Comparison of ENCODE assay signal across 9 mouse cellular contexts in the genomic region with DNA sequence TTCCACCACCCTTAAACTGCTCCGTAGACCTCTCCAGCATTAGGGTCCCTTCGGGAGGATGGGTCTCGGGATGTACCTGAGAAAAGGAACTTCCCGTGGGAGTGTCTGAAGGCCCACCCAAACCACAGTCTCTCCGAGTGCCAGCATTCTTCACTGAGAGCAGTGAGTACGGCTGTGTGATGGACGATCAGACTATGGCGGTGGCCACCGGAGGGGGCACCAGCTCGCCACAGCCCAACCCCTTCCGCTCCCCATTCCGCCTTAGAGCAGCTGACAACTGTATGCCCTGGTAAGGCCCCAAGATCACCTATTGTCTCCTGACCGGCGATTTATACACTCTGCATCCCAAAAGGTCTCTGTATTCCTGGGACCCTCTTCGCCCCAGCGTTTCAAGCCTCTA. TPM values are rescaled to one million over a fixed set of nuclear protein-coding genes. Genes with fewer than 3 reads are reported as not detected.
DNase-seq lines count a peak whose midpoint lies in the region; ATAC-seq and TF ChIP-seq lines count a peak whose summit lies in the region.
"Had no signal": no experiment of that assay in that cellular context is flagged by ENCODE, and none has a peak within 500 bp of the region (broad histone marks: within the 10 kb centered on the region; RNA-seq: fewer than 3 reads in every experiment).

No protein-coding gene starts in this region.

- no peaks in the 10 kb centered on the region for H3K36me3 ChIP-seq in liver, embryonic 12.5 days
- no peaks in the 10 kb centered on the region for H3K36me3 ChIP-seq in forebrain, embryonic 12.5 days (replicated peaks)
- no peaks in the 10 kb centered on the region for H3K36me3 ChIP-seq in limb, embryonic 12.5 days
- H3K36me3 ChIP-seq in stomach, embryonic 15.5 days: no peaks in the 10 kb centered on the region
- H3K36me3 ChIP-seq in thymus, adult 2 months (ENCODE audit: control insufficient read depth, insufficient read depth, low read length): no peaks in the 10 kb centered on the region

- WGBS in liver, embryonic 12.5 days (ENCODE audit: insufficient replicate concordance): 24% methylated on average over 16 of the region's 16 CpGs
- WGBS in forebrain, embryonic 12.5 days: 23% methylated on average over 16 of the region's 16 CpGs
- 27% methylated on average over 16 of the region's 16 CpGs for WGBS in limb, embryonic 12.5 days
- 38% methylated on average over 16 of the region's 16 CpGs for WGBS in stomach, embryonic 15.5 days
- WGBS in thymus, adult 2 months: 58% methylated on average over 16 of the region's 16 CpGs

- H3K4me2 ChIP-seq in liver, embryonic 12.5 days: peak overlapping the region; percentile 24; the same call in 1 of the 2 replicates
- peak overlapping the region; percentile 46 for H3K4me2 ChIP-seq in forebrain, embryonic 12.5 days
- peak overlapping the region; percentile 53 for H3K4me2 ChIP-seq in limb, embryonic 12.5 days
- H3K4me2 ChIP-seq in stomach, embryonic 15.5 days: peak overlapping the region; percentile 72

- peaks cover 78% of the 10 kb centered on the region for H3K27me3 ChIP-seq in liver, embryonic 12.5 days (replicated peaks)
- peaks cover 71% of the 10 kb centered on the region for H3K27me3 ChIP-seq in forebrain, embryonic 12.5 days
- H3K27me3 ChIP-seq in limb, embryonic 12.5 days: peaks cover 70% of the 10 kb centered on the region
- no peaks in the 10 kb centered on the region for H3K27me3 ChIP-seq in stomach, embryonic 15.5 days (replicated peaks)
- H3K27me3 ChIP-seq in thymus, adult 2 months (ENCODE audit: control insufficient read depth, insufficient read depth, low read length): no peaks in the 10 kb centered on the region; the same call in 1 of the 2 replicates

- TF ChIP-seq CTCF in thymus, adult 2 months (IDR thresholded peaks at IDR 0.05; ENCODE audit: borderline replicate concordance, control insufficient read depth, extremely low read depth, insufficient read depth, low read length, poor library complexity): no peak

- ATAC-seq in liver, embryonic 12.5 days: no peak
- no peak for ATAC-seq in forebrain, embryonic 12.5 days (ENCODE audit: low FRiP score)
- ATAC-seq in limb, embryonic 12.5 days (ENCODE audit: insufficient number of reproducible peaks, insufficient read depth, low FRiP score, low TSS enrichment, low read depth): no peak
- ATAC-seq in stomach, embryonic 15.5 days (ENCODE audit: insufficient read depth, low FRiP score, low read depth): no peak
- no peak for ATAC-seq in megakaryocyte-erythroid progenitor cell, adult 5-6 weeks (replicated peaks; ENCODE audit: low FRiP score, low TSS enrichment, poor library complexity, severe bottlenecking)

- 0 out of 2 replicates have a peak, but pooled peaks cover 3% of the 10 kb centered on the region for H3K9me3 ChIP-seq in liver, embryonic 12.5 days (replicated peaks)
- H3K9me3 ChIP-seq in forebrain, embryonic 12.5 days: no peaks in the 10 kb centered on the region
- no peaks in the 10 kb centered on the region for H3K9me3 ChIP-seq in limb, embryonic 12.5 days
- H3K9me3 ChIP-seq in stomach, embryonic 15.5 days: no peaks in the 10 kb centered on the region

- no peak overlapping the region for H3K27ac ChIP-seq in liver, embryonic 12.5 days
- no peak overlapping the region for H3K27ac ChIP-seq in forebrain, embryonic 12.5 days
- H3K27ac ChIP-seq in limb, embryonic 12.5 days: no peak overlapping the region
- H3K27ac ChIP-seq in stomach, embryonic 15.5 days: no peak overlapping the region
- H3K27ac ChIP-seq in thymus, adult 2 months (ENCODE audit: control insufficient read depth, insufficient read depth, low read length): no peak overlapping the region

- DNase-seq in liver: no peak
- no peak for DNase-seq in thymus, adult 2 months
- no peak for DNase-seq in left cerebral cortex, adult 11 months (ENCODE audit: low spot score)

- no peak overlapping the region for H3K9ac ChIP-seq in liver, embryonic 12.5 days
- H3K9ac ChIP-seq in forebrain, embryonic 12.5 days: peak overlapping the region; percentile 36; the same call in 1 of the 2 replicates
- peak overlapping the region; percentile 52; the same call in 1 of the 2 replicates for H3K9ac ChIP-seq in limb, embryonic 12.5 days (replicated peaks)
- H3K9ac ChIP-seq in stomach, embryonic 15.5 days: no peak overlapping the region

- no peak overlapping the region for H3K4me3 ChIP-seq in liver, embryonic 12.5 days
- H3K4me3 ChIP-seq in forebrain, embryonic 12.5 days (replicated peaks): peak overlapping the region; percentile 25
- H3K4me3 ChIP-seq in limb, embryonic 12.5 days (replicated peaks): peak overlapping the region; percentile 27
- H3K4me3 ChIP-seq in stomach, embryonic 15.5 days (replicated peaks): 0 out of 2 replicates have a peak overlapping the region, but pooled peaks have one; percentile 37
- H3K4me3 ChIP-seq in thymus, adult 2 months (ENCODE audit: control insufficient read depth, insufficient read depth, low read length): no peak overlapping the region

- peaks cover 10% of the 10 kb centered on the region; the same call in 1 of the 2 replicates for H3K4me1 ChIP-seq in liver, embryonic 12.5 days
- H3K4me1 ChIP-seq in forebrain, embryonic 12.5 days: peaks cover 12% of the 10 kb centered on the region
- H3K4me1 ChIP-seq in limb, embryonic 12.5 days (replicated peaks): peaks cover 10% of the 10 kb centered on the region
- peaks cover 9% of the 10 kb centered on the region for H3K4me1 ChIP-seq in stomach, embryonic 15.5 days
- H3K4me1 ChIP-seq in thymus, adult 2 months (replicated peaks; ENCODE audit: control insufficient read depth, insufficient read depth, low read length): no peaks in the 10 kb centered on the region

- TF ChIP-seq POLR2A in thymus, adult 2 months (IDR thresholded peaks at IDR 0.05; ENCODE audit: control insufficient read depth, extremely low read depth, insufficient read depth, low read length, poor library complexity): no peak

RNA-seq across cellular contexts. Expression of a gene that starts 5.4 kb away (rescaled TPM):
- polyA plus RNA-seq in liver, embryonic 12.5 days (2016; fragmentation: Nextera tagmentation; extraction: Ambion mirVana): 0.87 and 1.1 TPM in 2 replicates
- 0.74 and 1.0 TPM in 2 replicates for polyA plus RNA-seq in forebrain, embryonic 12.5 days (2016; fragmentation: Nextera tagmentation; extraction: Ambion mirVana)
- polyA plus RNA-seq in limb, embryonic 12.5 days (2016; fragmentation: Nextera tagmentation; extraction: Ambion mirVana): 1.1 and 1.9 TPM in 2 replicates
- polyA plus RNA-seq in stomach, embryonic 15.5 days (2015; fragmentation: Nextera tagmentation; extraction: Ambion mirVana): 7.3 and 8.8 TPM in 2 replicates
- polyA plus RNA-seq in thymus, adult 2 months (2012; rRNA removed): 57.7 and 92.8 TPM in 2 replicates
- 0.99 TPM in 1 of 2 replicates, not detected in the other for total RNA-seq in megakaryocyte-erythroid progenitor cell, adult 5-6 weeks (2014; fragmentation: Nextera tagmentation)
- 0.08 TPM in 1 of 2 replicates, not detected in the other for total RNA-seq in megakaryocyte-erythroid progenitor cell, adult 5-6 weeks (2017)

RNA-seq across cellular contexts. Expression of a gene that starts 6.0 kb away (rescaled TPM):
- 0.12 and 0.23 TPM in 2 replicates for polyA plus RNA-seq in liver, embryonic 12.5 days (2016; fragmentation: Nextera tagmentation; extraction: Ambion mirVana)
- 0.35 and 0.43 TPM in 2 replicates for polyA plus RNA-seq in forebrain, embryonic 12.5 days (2016; fragmentation: Nextera tagmentation; extraction: Ambion mirVana)
- polyA plus RNA-seq in limb, embryonic 12.5 days (2016; fragmentation: Nextera tagmentation; extraction: Ambion mirVana): 0.40 and 0.58 TPM in 2 replicates
- polyA plus RNA-seq in stomach, embryonic 15.5 days (2015; fragmentation: Nextera tagmentation; extraction: Ambion mirVana): 0.73 and 0.75 TPM in 2 replicates
- polyA plus RNA-seq in thymus, adult 2 months (2012; rRNA removed): 27.0 and 31.2 TPM in 2 replicates
- total RNA-seq in megakaryocyte-erythroid progenitor cell, adult 5-6 weeks (2014; fragmentation: Nextera tagmentation): 0.30 and 0.94 TPM in 2 replicates
- not detected in 2 replicates for total RNA-seq in megakaryocyte-erythroid progenitor cell, adult 5-6 weeks (2017)

RNA-seq across cellular contexts. Expression of a gene that starts 13.5 kb away (rescaled TPM):
- 19.7 and 21.7 TPM in 2 replicates for polyA plus RNA-seq in liver, embryonic 12.5 days (2016; fragmentation: Nextera tagmentation; extraction: Ambion mirVana)
- 32.1 and 32.5 TPM in 2 replicates for polyA plus RNA-seq in forebrain, embryonic 12.5 days (2016; fragmentation: Nextera tagmentation; extraction: Ambion mirVana)
- 43.0 and 44.0 TPM in 2 replicates for polyA plus RNA-seq in limb, embryonic 12.5 days (2016; fragmentation: Nextera tagmentation; extraction: Ambion mirVana)
- polyA plus RNA-seq in stomach, embryonic 15.5 days (2015; fragmentation: Nextera tagmentation; extraction: Ambion mirVana): 36.1 and 40.6 TPM in 2 replicates
- polyA plus RNA-seq in thymus, adult 2 months (2012; rRNA removed): 29.1 and 34.8 TPM in 2 replicates
- 25.5 and 34.8 TPM in 2 replicates for total RNA-seq in megakaryocyte-erythroid progenitor cell, adult 5-6 weeks (2014; fragmentation: Nextera tagmentation)
- 38.6 and 46.5 TPM in 2 replicates for total RNA-seq in megakaryocyte-erythroid progenitor cell, adult 5-6 weeks (2017)

RNA-seq across cellular contexts. Expression of a gene that starts 32.8 kb away (rescaled TPM):
- polyA plus RNA-seq in liver, embryonic 12.5 days (2016; fragmentation: Nextera tagmentation; extraction: Ambion mirVana): 17.9 and 22.5 TPM in 2 replicates
- polyA plus RNA-seq in forebrain, embryonic 12.5 days (2016; fragmentation: Nextera tagmentation; extraction: Ambion mirVana): 36.9 and 40.5 TPM in 2 replicates
- 18.8 and 19.5 TPM in 2 replicates for polyA plus RNA-seq in limb, embryonic 12.5 days (2016; fragmentation: Nextera tagmentation; extraction: Ambion mirVana)
- polyA plus RNA-seq in stomach, embryonic 15.5 days (2015; fragmentation: Nextera tagmentation; extraction: Ambion mirVana): 15.0 and 19.4 TPM in 2 replicates
- 213 and 220 TPM in 2 replicates for polyA plus RNA-seq in thymus, adult 2 months (2012; rRNA removed)
- 41.8 and 43.2 TPM in 2 replicates for total RNA-seq in megakaryocyte-erythroid progenitor cell, adult 5-6 weeks (2014; fragmentation: Nextera tagmentation)
- total RNA-seq in megakaryocyte-erythroid progenitor cell, adult 5-6 weeks (2017): 21.7 and 32.6 TPM in 2 replicates

RNA-seq across cellular contexts. Expression of a gene that starts 39.8 kb away (rescaled TPM):
- polyA plus RNA-seq in liver, embryonic 12.5 days (2016; fragmentation: Nextera tagmentation; extraction: Ambion mirVana): 2.8 and 2.9 TPM in 2 replicates
- polyA plus RNA-seq in forebrain, embryonic 12.5 days (2016; fragmentation: Nextera tagmentation; extraction: Ambion mirVana): 0.35 and 0.49 TPM in 2 replicates
- polyA plus RNA-seq in limb, embryonic 12.5 days (2016; fragmentation: Nextera tagmentation; extraction: Ambion mirVana): 0.36 and 1.4 TPM in 2 replicates
- polyA plus RNA-seq in stomach, embryonic 15.5 days (2015; fragmentation: Nextera tagmentation; extraction: Ambion mirVana): 65.0 and 71.2 TPM in 2 replicates
- polyA plus RNA-seq in thymus, adult 2 months (2012; rRNA removed): 7.0 and 8.0 TPM in 2 replicates
- not detected in 2 replicates for total RNA-seq in megakaryocyte-erythroid progenitor cell, adult 5-6 weeks (2014; fragmentation: Nextera tagmentation)
- not detected in 2 replicates for total RNA-seq in megakaryocyte-erythroid progenitor cell, adult 5-6 weeks (2017)
- total RNA-seq: gastrocnemius, adult 18-20 months had no signal

Comparison
In these comparisons a context has a peak if more than half of its experiments do, and no peak if none do; other contexts are left out.
1. H3K4me3 ChIP-seq: peak in forebrain, embryonic 12.5 days (single experiment), limb, embryonic 12.5 days (single experiment) and stomach, embryonic 15.5 days (single experiment); none in liver, embryonic 12.5 days (single experiment) and thymus, adult 2 months (single experiment).
2. H3K9ac ChIP-seq: peak in forebrain, embryonic 12.5 days (single experiment) and limb, embryonic 12.5 days (single experiment); none in liver, embryonic 12.5 days (single experiment) and stomach, embryonic 15.5 days (single experiment).
3. RNA of a gene that starts 6.0 kb away (polyA plus RNA-seq): 27.0 to 31.2 TPM in thymus, adult 2 months; 0.73 to 0.75 TPM in stomach, embryonic 15.5 days, 0.40 to 0.58 TPM in limb, embryonic 12.5 days, 0.35 to 0.43 TPM in forebrain, embryonic 12.5 days and 0.12 to 0.23 TPM in liver, embryonic 12.5 days; every median in the first group is over 10 times any median in the second.
4. Peak in every context shown above with its lines, with median percentiles within 50 percentile points of each other: H3K4me2 ChIP-seq.